Mouse (Mus musculus) stomach, adult 2 months (tissue): ENCODE results near the gene Naa20. TPM values are rescaled to one million over a fixed set of nuclear protein-coding genes. Genes with fewer than 3 reads are reported as not detected.

Experiments
- polyA plus RNA-seq: library from polyadenylated mRNA; depleted of rRNA; stranded (reverse); fragments of >200 nt; gene quantifications from 2 replicates; pipeline ENCODE4 v1.2.3, GENCODE M21; 2012; rRNA removed

Gene Naa20
- 6.4 and 8.1 TPM in 2 replicates for polyA plus RNA-seq

DNA sequence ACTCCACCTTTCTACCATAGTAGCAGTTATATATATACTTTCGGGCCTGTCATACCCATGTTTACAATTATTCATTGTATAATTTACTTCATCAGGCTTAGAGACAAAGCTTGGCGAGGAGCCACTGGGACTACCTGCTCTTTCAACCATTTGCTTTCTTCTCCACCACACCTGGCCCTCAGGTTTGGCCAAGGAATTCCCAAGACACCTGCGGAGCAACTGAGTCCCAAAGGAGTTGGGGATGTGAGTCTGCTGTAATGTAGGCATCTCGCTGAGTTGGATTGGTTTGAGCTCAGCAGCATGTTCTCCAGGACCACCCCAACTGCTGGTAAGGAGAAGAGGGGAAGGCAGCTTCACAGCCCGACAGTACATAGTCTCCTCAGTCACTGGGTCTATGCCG is at the start of gene Naa20:
Gene Naa20, plus strand, starts transcription at position 239 of the 400 bp plus-strand sequence.

DNA sequence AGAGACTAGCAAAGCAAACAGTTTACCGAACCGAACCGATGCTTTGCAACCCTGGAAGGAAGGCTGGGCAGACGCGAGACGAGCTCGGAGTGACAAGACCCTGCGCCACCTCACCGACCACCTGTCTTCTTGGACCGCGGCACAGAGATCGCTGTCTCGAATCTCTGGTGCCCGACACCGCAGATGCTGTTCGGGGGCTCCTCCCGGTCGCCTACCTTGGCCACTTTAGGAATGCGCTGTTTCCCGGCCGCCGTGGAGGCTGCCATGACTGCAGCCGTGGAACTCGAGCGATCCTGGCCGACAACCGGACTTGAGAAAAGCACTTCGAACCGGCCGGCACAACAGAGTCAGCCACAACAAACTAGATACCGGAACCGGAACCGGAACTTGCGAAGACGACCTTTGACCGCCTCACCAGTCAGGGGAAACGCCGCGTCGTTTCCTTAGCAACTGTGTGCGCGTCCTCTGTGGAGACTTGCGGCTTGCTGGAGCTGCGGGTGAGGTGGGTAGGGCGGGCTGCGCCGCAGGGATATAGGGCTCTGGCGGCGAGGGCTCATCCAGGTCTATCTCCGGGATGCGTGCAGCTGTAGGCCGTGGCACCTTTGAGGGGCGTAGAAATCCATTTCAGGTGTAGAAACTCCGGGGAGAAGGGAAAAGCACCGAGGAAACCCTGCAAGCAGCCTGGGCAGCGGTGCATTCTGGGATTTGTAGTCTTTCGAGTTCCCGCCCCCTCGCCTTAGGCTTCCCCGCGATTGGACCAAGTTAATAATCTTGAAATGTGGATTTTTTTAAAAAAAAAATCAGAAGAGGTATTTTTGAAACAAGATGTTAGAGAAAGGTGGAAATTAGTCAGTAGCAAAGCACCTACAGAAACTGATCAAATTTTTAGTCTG is 32.7 kb downstream of the Naa20 start, which contains the start of the genes Cfap61 and Crnkl1:
Gene Cfap61, plus strand, starts transcription at position 446 of the 893 bp plus-strand sequence.
Gene Crnkl1, minus strand, starts transcription at position 676 of the 893 bp plus-strand sequence.

Other genes with a start within 250 kb of the Naa20 start
- gene Rin2, start 226.9 kb upstream of the Naa20 start, polyA plus RNA-seq, result 2.0 and 3.1 TPM in 2 replicates
- 0.11 TPM in 1 of 2 replicates, not detected in the other for gene Cfap61, start 32.7 kb downstream of the Naa20 start, polyA plus RNA-seq
- 1.8 and 3.9 TPM in 2 replicates for gene Crnkl1, start 32.9 kb downstream of the Naa20 start, polyA plus RNA-seq